Mouse (Mus musculus) adrenal gland, adult 2 months (tissue): ENCODE results near the gene Olfr1189. TPM values are rescaled to one million over a fixed set of nuclear protein-coding genes. Genes with fewer than 3 reads are reported as not detected.
"Not testable (repeated sequence)": the region's sequence is repeated elsewhere in the genome, so short reads cannot be mapped to it uniquely, and the experiment has no call there.

ENCODE experiments used
- DNase-seq: peaks from one replicate; pipeline ENCODE4 v3.0.0; 2021
- long read RNA-seq: library from polyadenylated mRNA; stranded (forward); transcript quantifications from one replicate; pipeline ENCODE4 v2.0.0, GENCODE M21; 2021
- polyA plus RNA-seq: library from polyadenylated mRNA; depleted of rRNA; stranded (reverse); fragments of >200 nt; gene quantifications from 2 replicates; pipeline ENCODE4 v1.2.3, GENCODE M21; 2012; rRNA removed
- total RNA-seq, 2 experiments: library from RNA; stranded (reverse); gene quantifications; 2 replicates each; pipeline ENCODE4 v1.2.3; 2021

Gene Olfr1189
- total RNA-seq (not detected), polyA plus RNA-seq (not detected in 2 replicates)
- long read RNA-seq = 0 reads

- DNase-seq = no peak
Observed at GRCm38 (mm10) chr2:88586154-88586553, at the start of gene Olfr1189. TSS of gene Olfr1189 (plus strand) at chr2:88586454.

GRCm38 (mm10) chr2:88556635-88557034, 29.6 kb upstream of the Olfr1189 start, which contains the start of gene Olfr1188:
TSS of gene Olfr1188 (plus strand) at chr2:88556935.
- no peak for DNase-seq

DNA sequence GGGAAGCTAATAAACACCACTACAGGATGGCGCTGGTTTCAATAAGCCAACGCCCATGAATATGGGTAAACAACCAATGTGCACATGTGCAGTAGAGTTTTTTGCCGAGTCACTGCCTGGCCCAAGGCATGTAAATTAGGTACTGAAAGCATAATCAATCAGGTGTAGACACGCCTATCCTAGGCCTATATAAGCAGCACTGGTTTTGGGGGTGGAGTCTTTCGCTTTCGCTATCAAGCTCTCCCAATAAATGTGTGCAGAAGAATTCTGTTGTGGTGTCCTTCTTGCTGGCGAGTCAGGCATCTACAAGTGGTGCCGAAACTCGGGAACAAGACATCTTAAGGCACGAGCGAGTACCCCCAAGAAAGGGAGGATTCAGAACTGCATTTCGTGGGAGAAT, 13.6 kb upstream of the Olfr1189 start:
- not testable (repeated sequence) for DNase-seq

- DNase-seq = not testable (repeated sequence)
Observed at GRCm38 (mm10) chr2:88640242-88640641, 54.0 kb downstream of the Olfr1189 start, which contains the start of gene Olfr1191-ps1. TSS of gene Olfr1191-ps1 (plus strand) at chr2:88640542.

Other genes starting within 250 kb of the Olfr1189 start
- not detected for gene Olfr1176, start 249.7 kb upstream of the Olfr1189 start, total RNA-seq
- not detected in 2 replicates for gene Olfr1176, start 249.7 kb upstream of the Olfr1189 start, polyA plus RNA-seq
- gene Olfr1177-ps, start 240.0 kb upstream of the Olfr1189 start, total RNA-seq = not detected
- gene Olfr1177-ps, start 240.0 kb upstream of the Olfr1189 start, polyA plus RNA-seq = not detected in 2 replicates
- not detected for gene Olfr1178, start 199.4 kb upstream of the Olfr1189 start, total RNA-seq
- not detected in 2 replicates for gene Olfr1178, start 199.4 kb upstream of the Olfr1189 start, polyA plus RNA-seq
- gene Olfr1179, start 180.0 kb upstream of the Olfr1189 start, total RNA-seq = not detected
- not detected in 2 replicates for gene Olfr1179, start 180.0 kb upstream of the Olfr1189 start, polyA plus RNA-seq
- not detected for gene Olfr1180, start 167.3 kb upstream of the Olfr1189 start, total RNA-seq
- gene Olfr1180, start 167.3 kb upstream of the Olfr1189 start, polyA plus RNA-seq = not detected in 2 replicates
- not detected for gene Olfr1181, start 160.3 kb upstream of the Olfr1189 start, total RNA-seq
- not detected in 2 replicates for gene Olfr1181, start 160.3 kb upstream of the Olfr1189 start, polyA plus RNA-seq
- gene Gm13757, start 137.3 kb upstream of the Olfr1189 start, total RNA-seq = not detected
- gene Gm13757, start 137.3 kb upstream of the Olfr1189 start, polyA plus RNA-seq = not detected in 2 replicates
- not detected for gene Olfr1183, start 131.6 kb upstream of the Olfr1189 start, total RNA-seq
- not detected in 2 replicates for gene Olfr1183, start 131.6 kb upstream of the Olfr1189 start, polyA plus RNA-seq
- gene Olfr1184, start 102.9 kb upstream of the Olfr1189 start, total RNA-seq = not detected
- not detected in 2 replicates for gene Olfr1184, start 102.9 kb upstream of the Olfr1189 start, polyA plus RNA-seq
- not detected for gene Olfr1185-ps1, start 93.1 kb upstream of the Olfr1189 start, total RNA-seq
- gene Olfr1185-ps1, start 93.1 kb upstream of the Olfr1189 start, polyA plus RNA-seq = not detected in 2 replicates
- gene Olfr1186, start 67.9 kb upstream of the Olfr1189 start, total RNA-seq = not detected
- gene Olfr1186, start 67.9 kb upstream of the Olfr1189 start, polyA plus RNA-seq = not detected in 2 replicates
- gene Olfr1188, start 29.5 kb upstream of the Olfr1189 start, total RNA-seq = not detected
- gene Olfr1188, start 29.5 kb upstream of the Olfr1189 start, polyA plus RNA-seq = not detected in 2 replicates
- gene Olfr1191-ps1, start 54.1 kb downstream of the Olfr1189 start, total RNA-seq = under 1 TPM in 1 of 2 experiments, not detected in 1; 0.06 TPM
- not detected in 2 replicates for gene Olfr1191-ps1, start 54.1 kb downstream of the Olfr1189 start, polyA plus RNA-seq
- not detected for gene Olfr1192-ps1, start 62.1 kb downstream of the Olfr1189 start, total RNA-seq
- gene Olfr1192-ps1, start 62.1 kb downstream of the Olfr1189 start, polyA plus RNA-seq = not detected in 2 replicates
- not detected for gene Olfr1193, start 89.2 kb downstream of the Olfr1189 start, total RNA-seq
- not detected in 2 replicates for gene Olfr1193, start 89.2 kb downstream of the Olfr1189 start, polyA plus RNA-seq
- gene Olfr1195, start 102.7 kb downstream of the Olfr1189 start, total RNA-seq = not detected
- gene Olfr1195, start 102.7 kb downstream of the Olfr1189 start, polyA plus RNA-seq = not detected in 2 replicates
- gene Olfr1196, start 118.1 kb downstream of the Olfr1189 start, total RNA-seq = not detected
- gene Olfr1196, start 118.1 kb downstream of the Olfr1189 start, polyA plus RNA-seq = not detected in 2 replicates
- not detected for gene Olfr1197, start 145.9 kb downstream of the Olfr1189 start, total RNA-seq
- gene Olfr1197, start 145.9 kb downstream of the Olfr1189 start, polyA plus RNA-seq = not detected in 2 replicates
- gene Olfr1198, start 164.9 kb downstream of the Olfr1189 start, total RNA-seq = not detected
- not detected in 2 replicates for gene Olfr1198, start 164.9 kb downstream of the Olfr1189 start, polyA plus RNA-seq
- gene Olfr1199, start 174.0 kb downstream of the Olfr1189 start, total RNA-seq = not detected
- gene Olfr1199, start 174.0 kb downstream of the Olfr1189 start, polyA plus RNA-seq = not detected in 2 replicates
- gene Olfr1200, start 184.0 kb downstream of the Olfr1189 start, total RNA-seq = not detected
- gene Olfr1200, start 184.0 kb downstream of the Olfr1189 start, polyA plus RNA-seq = not detected in 2 replicates
- gene Olfr1201, start 206.6 kb downstream of the Olfr1189 start, total RNA-seq = not detected
- not detected in 2 replicates for gene Olfr1201, start 206.6 kb downstream of the Olfr1189 start, polyA plus RNA-seq
- not detected for gene Olfr1202, start 228.0 kb downstream of the Olfr1189 start, total RNA-seq
- not detected in 2 replicates for gene Olfr1202, start 228.0 kb downstream of the Olfr1189 start, polyA plus RNA-seq
- gene Olfr1205, start 243.3 kb downstream of the Olfr1189 start, total RNA-seq = not detected
- gene Olfr1205, start 243.3 kb downstream of the Olfr1189 start, polyA plus RNA-seq = not detected in 2 replicates